Mouse (Mus musculus) layer of hippocampus, postnatal 14 days (tissue): Measurements from ENCODE around the gene Sigirr. TPM values are rescaled to one million over a fixed set of nuclear protein-coding genes. Genes with fewer than 3 reads are reported as not detected.
A peak's percentile ranks its signal among the peaks of the same experiment; 100 is the strongest.

Experiments used
- DNase-seq, 2 experiments: peaks; one replicate each; pipeline ENCODE4 v3.0.0; 2021 to 2022; ENCODE audit warnings: low spot score in 2 of 2, mixed read lengths in 1 of 2
- total RNA-seq, 2 experiments: library from RNA; stranded (reverse); gene quantifications; 2 replicates each; pipeline ENCODE4 v1.2.3; 2021

Sigirr gene
- total RNA-seq, 2 experiments from 2014 or later, result 2.3 to 3.0 TPM

DNA sequence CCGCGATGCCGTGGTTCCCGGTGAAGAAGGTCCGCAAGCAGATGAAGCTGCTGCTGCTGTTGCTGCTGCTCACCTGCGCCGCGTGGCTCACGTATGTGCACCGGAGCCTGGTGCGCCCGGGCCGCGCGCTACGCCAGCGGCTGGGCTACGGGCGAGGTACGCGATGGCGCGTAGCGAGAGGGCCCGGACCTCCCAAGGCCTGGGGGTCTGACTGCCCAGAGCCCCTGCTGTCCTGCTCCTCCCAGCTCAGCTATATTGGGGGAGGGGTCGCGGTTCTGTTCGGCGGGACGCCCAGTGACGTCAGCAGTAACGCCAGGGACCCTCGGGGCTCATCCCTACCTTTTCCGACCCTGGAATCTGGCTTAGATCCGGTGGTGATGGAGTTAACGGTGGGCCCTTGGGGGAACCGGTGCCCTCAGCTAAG lies 39.1 kb downstream of the Sigirr start:
- peak in 1 of 2 experiments; percentile 41 for DNase-seq

DNA sequence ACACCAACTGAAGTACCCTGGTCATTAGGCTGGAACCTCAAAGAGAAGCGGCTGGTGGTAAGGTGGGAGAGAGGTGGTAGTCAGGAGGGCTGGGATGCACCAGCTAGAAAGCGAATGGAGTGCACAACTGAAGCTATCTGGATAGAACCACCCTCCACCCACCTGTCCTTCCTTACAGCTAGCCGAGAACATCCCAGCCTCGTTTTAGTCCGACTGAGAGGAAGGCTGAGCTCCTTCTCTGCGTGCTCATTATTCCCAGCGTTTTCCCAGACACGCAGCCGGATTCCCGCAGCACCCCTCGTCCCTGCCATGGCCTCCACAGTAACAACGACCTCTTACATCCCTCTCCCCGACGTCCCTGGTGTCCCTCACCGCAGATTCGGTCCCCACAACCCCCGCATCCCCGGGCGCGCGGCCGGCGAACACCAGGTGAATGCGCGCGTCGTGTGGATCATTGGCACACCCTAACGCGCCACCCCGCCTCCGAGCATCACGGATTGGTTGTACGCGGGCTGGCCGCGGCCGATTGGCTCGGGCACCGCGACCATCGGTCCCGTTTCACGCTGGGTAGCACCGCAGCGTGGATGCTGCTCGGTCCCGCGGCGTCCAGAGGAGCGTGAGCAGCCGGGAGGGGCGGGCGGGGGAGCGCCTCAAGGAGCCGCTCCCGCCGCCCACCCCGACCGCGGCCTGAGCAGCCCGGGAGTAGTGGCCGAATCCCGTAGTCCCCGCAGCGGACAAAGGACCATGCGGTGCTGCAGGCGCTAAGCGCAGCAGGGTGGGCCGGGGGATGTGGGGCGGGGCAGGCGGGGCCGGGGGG lies 39.7 kb downstream of the Sigirr start, which contains the start of gene B4galnt4:
TSS of gene B4galnt4 (plus strand) at position 679 of the 817 bp plus-strand sequence.
- DNase-seq, result peak; percentile 89 to 94

DNA sequence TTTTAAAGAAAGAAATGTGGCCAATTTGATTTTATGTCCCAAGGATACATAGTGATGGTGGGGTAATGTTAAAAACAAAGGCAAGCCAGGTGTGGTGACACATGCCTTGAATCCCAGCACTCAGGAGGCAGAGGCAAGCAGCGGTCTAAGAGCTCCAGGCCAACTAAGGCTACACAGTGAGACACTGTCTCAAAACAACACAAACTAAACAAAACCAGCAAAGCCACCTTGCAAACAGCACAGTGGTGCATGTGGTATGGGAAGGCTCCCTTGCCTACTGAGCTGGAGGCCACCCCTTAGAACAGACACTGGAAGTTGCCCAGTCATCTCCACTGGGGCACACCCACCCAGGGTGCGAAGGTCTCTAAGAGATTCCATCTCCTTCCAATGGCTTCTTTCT lies 40.4 kb downstream of the Sigirr start:
- no peak for DNase-seq

DNA sequence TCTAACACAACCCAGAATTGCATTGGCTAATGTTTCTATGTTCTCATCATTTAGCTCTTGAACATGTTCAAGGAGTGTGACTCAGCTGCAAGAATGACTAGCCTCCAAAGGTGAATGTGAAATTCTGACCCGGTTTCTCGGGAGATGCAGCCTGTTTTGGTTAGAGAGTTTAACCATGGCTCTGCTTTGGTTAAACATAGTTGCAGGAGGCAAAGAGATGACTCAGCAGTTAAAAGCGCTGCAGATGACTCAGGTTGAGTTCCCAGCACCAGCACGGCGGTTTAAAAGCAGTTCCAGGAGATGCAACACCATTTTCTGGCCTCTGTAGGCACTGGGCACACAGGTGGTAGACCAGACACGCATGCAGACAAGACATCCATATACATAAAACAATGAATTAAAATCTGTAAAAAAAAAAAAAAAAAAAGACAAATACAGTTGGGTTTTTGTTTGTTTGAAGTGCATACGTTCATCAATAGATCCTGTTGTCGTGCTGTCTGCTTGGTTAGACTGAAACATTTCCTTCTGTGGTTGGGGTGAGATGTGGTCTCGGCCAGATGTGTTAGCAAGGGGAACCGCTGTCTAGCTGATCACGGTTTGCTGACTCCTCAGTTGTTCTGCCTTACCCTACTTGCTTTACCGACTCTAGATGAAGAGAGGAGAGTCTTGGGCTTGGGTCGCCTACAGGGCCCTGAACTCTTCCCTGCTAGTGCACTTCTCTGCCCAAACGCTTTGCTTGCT lies 41.6 kb downstream of the Sigirr start:
- no peak for DNase-seq

DNA sequence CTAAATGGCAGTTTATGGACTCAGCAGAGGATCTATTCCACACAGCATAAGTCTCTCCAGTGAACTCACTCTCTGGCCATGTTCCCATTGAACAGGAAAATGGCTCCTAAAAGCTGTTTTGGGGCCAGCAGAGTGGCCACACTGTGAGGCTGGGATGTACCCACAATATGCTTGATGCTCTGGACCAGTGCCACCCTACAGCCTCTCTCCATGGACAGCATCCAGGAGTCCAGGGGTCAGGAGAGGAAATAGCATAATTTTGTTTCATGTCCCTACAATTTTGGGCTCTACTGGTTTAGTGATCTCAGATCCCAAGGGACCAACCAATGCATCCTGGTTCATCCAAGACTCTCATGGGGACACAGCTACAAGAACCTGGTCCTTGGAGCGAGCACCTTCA lies 42.8 kb downstream of the Sigirr start:
- DNase-seq, result no peak

DNA sequence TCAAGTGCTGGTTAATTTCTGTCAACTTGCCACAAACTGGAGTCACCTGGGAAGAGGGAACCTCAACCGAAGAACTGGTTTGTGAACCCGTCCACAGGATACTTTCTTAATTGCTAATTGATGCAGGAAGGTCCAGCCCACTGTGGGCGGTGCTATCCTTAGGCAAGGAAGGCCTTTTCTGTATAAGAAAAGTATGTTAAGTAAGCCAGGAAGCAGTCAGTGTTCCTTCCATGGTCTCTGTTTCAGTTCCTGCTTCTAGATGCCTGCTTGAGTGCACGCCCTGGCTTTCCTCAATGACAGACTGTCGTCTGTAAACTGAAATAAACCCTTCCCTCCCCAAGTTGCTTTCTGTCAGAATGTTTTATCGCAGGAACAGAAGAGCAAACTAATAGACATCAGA lies 43.4 kb downstream of the Sigirr start:
- DNase-seq, result no peak

DNA sequence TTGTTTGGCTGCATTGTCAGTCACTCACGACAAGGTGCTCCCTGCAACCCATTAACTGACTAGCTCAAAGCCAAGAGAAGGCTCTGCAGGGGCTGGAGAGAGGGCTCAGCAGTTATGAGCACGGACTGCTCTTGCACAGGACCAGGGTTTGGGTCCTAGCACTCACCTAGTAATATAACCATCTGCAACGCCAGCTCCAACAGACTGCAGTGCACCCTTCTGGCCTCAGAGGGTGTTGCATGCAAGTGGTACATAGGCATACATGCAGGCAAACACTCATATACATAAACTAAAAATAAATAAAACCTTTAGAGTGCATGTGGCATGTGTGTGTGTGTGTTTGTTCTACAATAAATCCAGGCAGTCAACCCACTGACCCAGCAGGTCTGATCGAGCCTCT lies 44.6 kb downstream of the Sigirr start:
- DNase-seq, result no peak

DNA sequence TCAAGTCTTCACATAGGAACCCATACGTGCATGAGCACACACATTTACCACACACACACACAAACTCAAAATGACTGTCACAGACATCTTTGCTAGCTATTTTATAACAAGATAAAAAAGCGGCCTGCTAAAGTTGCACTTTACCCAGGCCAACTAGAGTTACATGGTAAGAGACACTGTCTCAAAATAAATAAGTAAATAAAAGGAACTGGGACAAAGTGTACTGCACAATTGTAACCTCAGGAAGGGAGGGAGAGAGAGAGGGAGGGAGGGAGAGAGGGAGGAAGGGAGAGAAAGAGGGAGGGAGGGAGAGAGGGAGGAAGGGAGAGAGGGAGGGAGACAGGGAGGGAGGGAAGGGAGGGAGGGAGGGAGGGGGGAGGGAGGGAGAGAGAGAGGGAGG lies 48.0 kb downstream of the Sigirr start:
- no peak for DNase-seq

DNA sequence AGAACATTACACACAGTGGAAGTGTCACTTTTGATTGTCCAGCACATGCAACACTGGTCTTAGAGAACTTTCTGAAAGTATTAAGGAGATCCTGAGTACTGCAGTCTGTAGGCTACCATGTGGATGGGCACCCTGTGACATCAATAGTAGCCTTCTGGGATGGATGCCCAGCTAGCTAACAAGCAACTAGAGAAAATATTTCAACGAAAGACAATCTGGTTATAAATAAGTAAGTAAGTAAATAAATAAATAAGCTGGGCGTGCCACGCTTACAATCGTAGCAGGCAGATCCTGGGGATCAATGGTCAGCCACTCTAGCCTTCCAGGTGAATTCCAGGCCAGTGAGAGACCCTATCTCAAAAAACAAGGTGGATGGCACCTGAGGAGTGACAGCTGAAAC lies 48.4 kb downstream of the Sigirr start:
- DNase-seq, result no peak

DNA sequence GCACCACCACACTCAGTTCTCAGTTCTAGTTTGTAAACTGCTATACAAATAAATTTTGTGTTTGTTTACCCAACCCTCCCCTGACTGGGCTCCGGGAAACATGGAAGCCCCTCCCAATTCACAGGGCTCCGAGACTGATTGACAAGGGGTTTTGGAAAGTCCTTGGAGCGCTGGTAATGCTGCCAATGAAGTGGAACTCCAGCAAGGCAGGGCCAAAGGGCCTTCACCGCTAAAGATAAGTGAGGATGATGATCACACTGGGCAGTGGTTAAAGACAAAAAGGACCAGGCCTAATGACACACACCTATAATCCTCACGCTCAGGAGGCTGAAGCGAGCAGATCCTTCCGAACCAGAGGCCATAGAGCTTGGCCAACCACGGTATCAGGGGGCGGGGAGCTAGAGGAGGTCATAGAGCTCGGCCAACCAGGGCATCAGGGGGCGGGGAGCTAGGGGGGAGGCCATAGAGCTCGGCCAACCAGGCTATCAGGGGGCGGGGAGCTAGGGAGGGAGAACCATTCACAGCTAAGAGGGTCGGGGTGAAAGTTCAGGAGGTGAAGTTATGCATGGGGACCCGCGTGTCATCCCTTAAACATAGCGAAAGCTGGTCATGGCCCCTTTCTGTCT lies 49.2 kb downstream of the Sigirr start:
- DNase-seq, result no peak

DNA sequence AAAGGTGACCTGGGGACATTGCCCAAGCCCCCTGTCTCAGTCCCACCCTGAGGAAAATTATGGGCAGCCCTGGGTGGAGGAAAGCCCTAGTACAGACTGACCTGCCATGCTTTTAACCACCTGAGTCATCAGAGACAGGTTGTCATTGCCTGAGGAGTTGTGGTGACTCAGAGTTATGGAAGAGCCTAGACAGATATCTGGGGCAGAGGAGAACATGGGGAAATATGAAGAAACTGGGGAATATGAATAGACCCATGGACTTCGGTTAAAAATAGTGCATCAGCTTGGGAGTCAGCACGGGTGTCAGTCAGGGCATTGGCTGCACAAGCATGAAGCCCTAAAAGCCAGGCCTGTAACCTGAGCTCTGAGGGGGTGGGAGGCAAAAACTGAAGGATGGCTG lies 51.0 kb downstream of the Sigirr start:
- no peak for DNase-seq

DNA sequence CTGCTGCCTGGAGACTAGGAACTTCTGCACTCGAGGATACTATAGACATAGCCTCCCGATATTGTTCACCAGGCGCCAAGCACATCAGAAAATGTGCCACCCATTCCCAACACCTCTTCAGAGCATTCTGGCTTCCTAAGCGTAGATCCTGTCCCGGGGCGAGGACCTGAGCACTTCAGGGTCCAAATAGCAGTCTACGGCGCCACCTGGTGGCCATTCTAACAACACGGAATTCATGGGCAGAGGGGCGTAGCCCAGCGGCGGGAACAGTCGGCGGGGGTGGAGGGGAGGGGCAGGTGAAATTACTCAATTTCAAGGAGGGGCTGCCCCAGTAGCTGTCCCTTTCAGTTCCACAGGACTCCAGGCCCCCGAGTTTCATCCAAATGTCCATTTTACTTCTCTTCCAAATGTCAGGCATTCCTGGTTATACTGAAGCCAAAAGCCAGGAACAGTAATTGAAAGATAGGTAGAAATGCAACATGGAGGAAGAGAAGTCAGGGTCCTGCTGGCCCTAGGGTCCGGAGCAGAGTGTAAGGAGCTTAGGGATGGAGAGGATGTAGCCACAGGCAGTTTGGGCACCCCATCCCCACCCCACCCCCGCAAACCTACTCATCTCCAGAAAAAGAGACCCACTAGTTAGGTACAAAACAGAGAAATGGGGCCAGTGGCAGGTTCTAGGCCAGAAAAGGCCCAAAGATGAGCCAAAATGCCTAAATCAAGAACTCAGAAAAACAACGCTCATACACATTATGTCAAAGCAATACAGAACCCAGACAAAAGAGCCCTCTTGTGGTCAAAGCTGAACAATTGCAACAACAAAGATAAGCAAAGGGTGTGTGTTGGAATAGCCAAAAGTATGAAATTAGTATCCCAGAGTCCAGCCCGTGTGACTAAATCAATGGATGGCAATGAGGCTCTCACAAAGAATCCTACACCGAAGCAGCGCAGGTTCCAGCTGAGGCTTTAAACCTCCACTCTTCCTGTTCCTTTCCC lies 51.9 kb downstream of the Sigirr start:
- peak; percentile 86 to 92 for DNase-seq

DNA sequence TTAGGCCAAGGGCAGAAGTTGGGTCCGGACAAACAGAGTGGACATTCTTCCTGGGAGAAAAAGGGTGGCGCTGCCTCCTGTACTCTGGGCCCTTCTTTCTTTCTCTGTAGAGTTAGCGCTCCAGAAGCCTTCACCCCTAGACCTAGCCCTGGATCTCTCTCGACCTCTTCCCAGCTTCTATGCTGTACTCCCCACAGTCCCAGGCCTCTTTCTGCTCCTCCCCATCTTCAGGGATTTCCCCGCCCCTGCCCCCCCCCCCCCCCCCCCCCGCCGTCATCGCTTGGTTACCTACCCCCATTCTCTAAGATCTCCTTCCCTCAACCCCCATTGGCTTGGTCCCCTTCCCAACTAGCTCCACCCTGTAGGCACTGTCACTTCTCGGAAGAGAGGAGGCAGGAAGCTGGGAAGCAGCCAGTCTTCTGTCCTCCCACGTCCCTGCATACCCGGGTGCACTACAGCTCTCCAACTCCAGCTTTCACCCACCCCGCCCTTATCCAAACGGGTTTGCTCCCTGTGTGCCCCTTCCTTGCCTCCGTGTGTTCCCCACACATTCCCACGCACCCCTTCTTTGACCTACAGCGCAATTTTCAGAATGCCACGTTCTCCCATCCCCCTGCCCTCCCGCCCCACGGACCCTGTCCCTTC lies 52.7 kb downstream of the Sigirr start:
- peak; percentile 69 to 77 for DNase-seq

DNA sequence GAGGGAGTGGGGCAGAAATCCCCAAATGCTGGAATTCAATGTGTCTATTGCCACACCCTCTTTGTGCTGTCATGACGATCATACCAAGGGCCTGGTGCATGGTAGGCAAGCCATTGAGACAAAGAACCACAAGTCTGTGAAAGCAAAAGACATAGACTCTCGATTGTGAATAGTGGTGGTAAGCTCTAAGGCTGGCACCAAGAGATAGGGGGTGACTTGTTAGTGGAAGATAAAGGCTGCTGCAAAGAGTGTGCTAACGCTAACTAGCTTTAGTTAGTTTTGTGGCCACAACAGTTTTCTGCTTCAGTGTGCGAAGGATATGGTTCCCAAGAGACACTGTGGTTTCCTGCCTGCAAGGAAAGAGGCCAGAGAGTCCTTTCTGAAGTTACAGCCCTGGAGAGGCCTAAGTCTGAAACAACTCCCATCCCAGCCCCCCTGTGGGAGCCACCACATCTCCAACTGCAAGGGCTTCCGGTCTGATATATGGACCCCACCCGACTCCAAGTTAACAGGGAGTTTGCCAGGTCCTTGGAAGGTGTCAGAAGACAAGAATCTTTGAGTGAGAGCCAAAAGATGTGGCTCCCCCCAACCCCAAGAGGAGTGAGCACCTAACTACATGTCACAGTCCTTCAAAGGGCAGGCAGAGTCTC lies 53.3 kb downstream of the Sigirr start:
- DNase-seq, result no peak

DNA sequence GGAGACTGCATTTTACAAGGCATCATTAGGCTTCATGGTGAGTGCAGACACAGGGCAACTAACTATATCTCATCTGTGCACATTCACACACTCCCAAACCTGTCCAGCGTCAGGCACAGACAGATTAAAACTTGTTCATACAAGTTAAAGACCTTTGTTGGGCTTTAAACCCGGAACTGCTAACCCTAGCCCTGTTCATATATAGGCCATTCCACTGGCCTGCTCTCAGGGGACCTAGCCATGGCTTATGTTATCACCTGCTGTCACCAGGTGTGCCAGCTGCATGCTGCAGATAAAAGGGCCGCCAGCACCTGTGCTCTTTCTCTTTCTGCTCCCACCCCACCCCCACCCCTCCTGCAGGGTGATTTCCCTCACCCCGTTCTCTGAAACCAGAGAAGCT lies 57.8 kb downstream of the Sigirr start:
- no peak for DNase-seq

DNA sequence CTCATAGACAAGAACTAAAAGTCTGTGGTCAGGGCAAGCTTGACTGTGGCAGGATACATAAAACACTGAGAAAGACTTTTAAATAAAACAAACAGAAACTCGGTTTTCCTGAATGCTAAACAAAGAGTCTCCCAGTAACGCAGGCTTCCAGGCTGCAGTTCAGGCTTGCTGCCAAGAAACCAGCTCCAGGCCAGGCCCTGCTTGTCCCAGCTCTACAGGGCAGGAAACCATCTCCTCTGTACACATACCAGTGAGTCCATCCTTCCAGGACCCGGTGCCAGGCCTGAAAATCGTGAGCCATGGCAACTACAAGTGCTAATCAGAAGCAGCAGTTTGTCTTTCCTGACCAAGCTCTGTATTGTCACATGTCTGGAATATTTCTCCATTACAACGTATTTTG lies 58.7 kb downstream of the Sigirr start:
- peak; percentile 42 to 68 for DNase-seq
